Comparison of ENCODE assay signal across 10 mouse cellular contexts in genomic region chr15:90184743-90185142, GRCm38 (mm10).
"Had no signal": no experiment of that assay in that cellular context is flagged by ENCODE, and none has a peak within 500 bp of the region (broad histone marks: within the 10 kb centered on the region; RNA-seq: fewer than 3 reads in every experiment).

No protein-coding gene starts in this region.

- ATAC-seq: midbrain, embryonic 13.5 days; midbrain, embryonic 15.5 days had no signal

- DNase-seq: liver, embryonic 13.5 days; lung, adult 18-20 months; lung, embryonic 14.5 days; lung, postnatal 10 days; lung, postnatal 36 days; thymus, adult 18-20 months; thymus, postnatal 14 days; thymus, postnatal 36 days had no signal
